Comparison of ENCODE assay signal across 16 mouse cellular contexts in the genomic region with DNA sequence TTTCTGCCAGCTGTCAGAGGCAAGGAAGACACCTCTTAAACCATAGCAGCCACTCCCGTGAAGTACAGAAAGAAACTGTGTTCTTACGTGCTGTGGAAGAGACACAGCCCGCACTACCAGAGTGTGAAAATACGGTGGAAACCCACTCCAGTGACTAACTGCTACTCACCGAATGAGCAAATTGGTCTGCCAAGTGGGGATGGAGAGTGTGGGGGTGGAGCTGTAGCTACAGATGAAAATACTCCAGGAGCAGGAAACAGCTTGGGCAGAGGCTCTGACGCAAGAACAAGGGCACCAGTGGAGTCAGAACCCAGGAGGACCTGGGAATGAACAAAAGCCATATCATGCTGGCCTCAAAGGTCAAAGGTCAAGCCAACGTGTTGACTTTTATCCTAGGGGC. TPM values are rescaled to one million over a fixed set of nuclear protein-coding genes. Genes with fewer than 3 reads are reported as not detected.
DNase-seq lines count a peak whose midpoint lies in the region; ATAC-seq and TF ChIP-seq lines count a peak whose summit lies in the region.
"Had no signal": no experiment of that assay in that cellular context is flagged by ENCODE, and none has a peak within 500 bp of the region (broad histone marks: within the 10 kb centered on the region; RNA-seq: fewer than 3 reads in every experiment).

No protein-coding gene starts in this region.

- H3K27ac ChIP-seq in thymus, adult 2 months (ENCODE audit: control insufficient read depth, insufficient read depth, low read length): no peak overlapping the region
- H3K27ac ChIP-seq in midbrain, embryonic 13.5 days: no peak overlapping the region
- H3K27ac ChIP-seq: limb, embryonic 12.5 days; macrophage; stomach, embryonic 15.5 days had no signal

- no peaks in the 10 kb centered on the region for H3K4me1 ChIP-seq in thymus, adult 2 months (replicated peaks; ENCODE audit: control insufficient read depth, insufficient read depth, low read length)
- H3K4me1 ChIP-seq in midbrain, embryonic 13.5 days (replicated peaks): no peaks in the 10 kb centered on the region
- H3K4me1 ChIP-seq: limb, embryonic 12.5 days; stomach, embryonic 15.5 days had no signal

- 57% methylated on average over 7 of the region's 7 CpGs for WGBS in thymus, adult 2 months
- WGBS in midbrain, embryonic 13.5 days: 54% methylated on average over 7 of the region's 7 CpGs

- no peaks in the 10 kb centered on the region for H3K36me3 ChIP-seq in thymus, adult 2 months (ENCODE audit: control insufficient read depth, insufficient read depth, low read length)
- no peaks in the 10 kb centered on the region for H3K36me3 ChIP-seq in midbrain, embryonic 13.5 days
- H3K36me3 ChIP-seq: limb, embryonic 12.5 days; stomach, embryonic 15.5 days had no signal

- DNase-seq in 3T3-L1 (ENCODE audit: low read depth, low spot score): peak; percentile 3
- peak; percentile 7 for DNase-seq in fibroblast of lung, adult 2 months (ENCODE audit: low read depth)
- DNase-seq in layer of hippocampus, adult 9-11 months: peak; percentile 60
- DNase-seq in right cerebral cortex, adult 2 months (ENCODE audit: low spot score in 2 of 2): peak; percentile 72 to 78
- DNase-seq in urinary bladder, postnatal 10 days (ENCODE audit: low spot score): no peak
- DNase-seq in thymus, adult 2 months: no peak
- DNase-seq: adrenal gland, adult 2 months; cerebellum, postnatal 36 days; forebrain, postnatal 0 days; heart, adult 18-20 months; heart, postnatal 10 days had no signal

- no peak for ATAC-seq in midbrain, embryonic 13.5 days
- ATAC-seq: forebrain, postnatal 0 days; hindbrain, embryonic 16.5 days had no signal

- TF ChIP-seq POLR2A in thymus, adult 2 months (IDR thresholded peaks at IDR 0.05; ENCODE audit: control insufficient read depth, extremely low read depth, insufficient read depth, low read length, poor library complexity): no peak

- H3K9ac ChIP-seq in midbrain, embryonic 13.5 days (replicated peaks): no peak overlapping the region
- H3K9ac ChIP-seq: forebrain, postnatal 0 days; limb, embryonic 12.5 days; stomach, embryonic 15.5 days had no signal

- no peak overlapping the region for H3K4me2 ChIP-seq in midbrain, embryonic 13.5 days (replicated peaks)
- H3K4me2 ChIP-seq: limb, embryonic 12.5 days; stomach, embryonic 15.5 days had no signal

- no peak for TF ChIP-seq CTCF in thymus, adult 2 months (IDR thresholded peaks at IDR 0.05; ENCODE audit: borderline replicate concordance, control insufficient read depth, extremely low read depth, insufficient read depth, low read length, poor library complexity)

- no peak overlapping the region for H3K4me3 ChIP-seq in thymus, adult 2 months (ENCODE audit: control insufficient read depth, insufficient read depth, low read length)
- no peak overlapping the region for H3K4me3 ChIP-seq in midbrain, embryonic 13.5 days (replicated peaks)
- H3K4me3 ChIP-seq: limb, embryonic 12.5 days; stomach, embryonic 15.5 days had no signal

- no peaks in the 10 kb centered on the region for H3K9me3 ChIP-seq in midbrain, embryonic 13.5 days
- H3K9me3 ChIP-seq: limb, embryonic 12.5 days; stomach, embryonic 15.5 days had no signal

- no peaks in the 10 kb centered on the region for H3K27me3 ChIP-seq in thymus, adult 2 months (ENCODE audit: control insufficient read depth, insufficient read depth, low read length)
- H3K27me3 ChIP-seq in midbrain, embryonic 13.5 days: no peaks in the 10 kb centered on the region
- H3K27me3 ChIP-seq: stomach, embryonic 15.5 days had no signal

RNA-seq across cellular contexts. Expression of gene Hif1an, which starts 55.5 kb away (rescaled TPM):
- polyA plus RNA-seq in thymus, adult 2 months (2012; rRNA removed): 31.5 and 36.1 TPM in 2 replicates
- 32.6 and 33.7 TPM in 2 replicates for polyA plus RNA-seq in midbrain, embryonic 13.5 days (2015; fragmentation: Nextera tagmentation; extraction: Ambion mirVana)

Comparison
In these comparisons a context has a peak if more than half of its experiments do, and no peak if none do; other contexts are left out.
1. DNase-seq: peak in 3T3-L1 (single experiment), fibroblast of lung, adult 2 months (single experiment), layer of hippocampus, adult 9-11 months (single experiment) and right cerebral cortex, adult 2 months (2 of 2); none in urinary bladder, postnatal 10 days (single experiment) and thymus, adult 2 months (single experiment).